Mouse (Mus musculus) neural tube, embryonic 13.5 days (tissue): ENCODE data around the gene Pprc1. TPM values are rescaled to one million over a fixed set of nuclear protein-coding genes. Genes with fewer than 3 reads are reported as not detected.

Experiments
- ATAC-seq: fragments of 200-750 bp; cut with Nextera tagmentation; 2 replicates; pipeline ENCODE4 v1.8.0; 2017; ENCODE audit warnings: low read depth, mild to moderate bottlenecking, moderate TSS enrichment, moderate library complexity
- H3K27ac ChIP-seq: fragments of 300-500 bp; sonication (generic); replicated peaks from 2 replicates; pipeline ENCODE4 v1.5.1; 2015; ENCODE audit warnings: moderate library complexity, mild to moderate bottlenecking, inconsistent platforms
- H3K27me3 ChIP-seq: fragments of 300-500 bp; sonication (generic); 2 replicates; pipeline ENCODE4 v1.6.1; 2015; ENCODE audit warnings: mild to moderate bottlenecking, inconsistent platforms
- H3K36me3 ChIP-seq: fragments of 300-500 bp; sonication (generic); 2 replicates; pipeline ENCODE4 v1.6.1; 2015; ENCODE audit warnings: mild to moderate bottlenecking, inconsistent platforms
- H3K4me1 ChIP-seq: fragments of 300-500 bp; sonication (generic); replicated peaks from 2 replicates; pipeline ENCODE4 v1.6.1; 2015; ENCODE audit warnings: inconsistent platforms
- H3K4me2 ChIP-seq: fragments of 300-500 bp; sonication (generic); 2 replicates; pipeline ENCODE4 v1.6.1; 2015; ENCODE audit warnings: inconsistent platforms, mild to moderate bottlenecking, moderate library complexity
- H3K4me3 ChIP-seq: fragments of 300-500 bp; sonication (generic); 2 replicates; pipeline ENCODE4 v1.5.1; 2015; ENCODE audit warnings: mild to moderate bottlenecking, inconsistent platforms
- H3K9ac ChIP-seq: fragments of 300-500 bp; sonication (generic); 2 replicates; pipeline ENCODE4 v1.6.1; 2015; ENCODE audit warnings: moderate library complexity, mild to moderate bottlenecking, inconsistent platforms
- H3K9me3 ChIP-seq: fragments of 300-500 bp; sonication (generic); 2 replicates; pipeline ENCODE4 v1.6.1; 2016; ENCODE audit warnings: inconsistent platforms
- WGBS: fragments of 180-500 bp; shearing (Covaris S2); methylation state at CpG from one replicate; pipeline ENCODE4 v1.1.7; 2015; 5-methylcytosine and 5-hydroxymethylcytosine counted together
- polyA plus RNA-seq: library from polyadenylated mRNA; unstranded; fragments of >200 nt; fragmentation: Nextera tagmentation; extraction: Ambion mirVana; gene quantifications from 2 replicates; pipeline ENCODE4 v1.2.1, GENCODE M21; 2015

The Pprc1 gene
- polyA plus RNA-seq, 1 experiment from 2014 or later: 17.1 TPM

- Histone ChIP-seq H3K4me3 (no peak overlapping the region), H3K36me3 (no peaks in the 10 kb centered on the region), H3K27ac (no peak overlapping the region), H3K9ac (no peak overlapping the region), H3K9me3 (no peaks in the 10 kb centered on the region), H3K4me2 (no peak overlapping the region), H3K27me3 (no peaks in the 10 kb centered on the region), H3K4me1 (no peaks in the 10 kb centered on the region)
- WGBS: 87% methylated on average over 2 of the region's 2 CpGs
- no peak for ATAC-seq
These were observed 59.5 kb downstream of the Pprc1 start for GRCm38 (mm10) chr19:46104187-46104557.

- H3K4me3 ChIP-seq: no peak overlapping the region
- 85% methylated on average over 2 of the region's 2 CpGs for WGBS
- no peak for ATAC-seq
These were observed 65.5 kb downstream of the Pprc1 start for GRCm38 (mm10) chr19:46110214-46110613.

GRCm38 (mm10) chr19:46110781-46111180 is 66.1 kb downstream of the Pprc1 start:
- H3K4me1 ChIP-seq: no peaks in the 10 kb centered on the region
- H3K4me2 ChIP-seq: no peak overlapping the region
- no peak overlapping the region for H3K4me3 ChIP-seq
- ATAC-seq: no peak
- 86% methylated on average over 5 of the region's 5 CpGs for WGBS
- H3K36me3 ChIP-seq: no peaks in the 10 kb centered on the region
- no peaks in the 10 kb centered on the region for H3K27me3 ChIP-seq
- H3K9ac ChIP-seq: no peak overlapping the region
- H3K9me3 ChIP-seq: no peaks in the 10 kb centered on the region
- H3K27ac ChIP-seq: no peak overlapping the region

More at GRCm38 (mm10) chr19:46110214-46110613, 65.5 kb downstream of the Pprc1 start:
- H3K36me3 ChIP-seq: no peaks in the 10 kb centered on the region
- H3K4me2 ChIP-seq: no peak overlapping the region
- H3K27ac ChIP-seq: no peak overlapping the region
- H3K4me1 ChIP-seq: no peaks in the 10 kb centered on the region
- H3K9me3 ChIP-seq: no peaks in the 10 kb centered on the region
- H3K9ac ChIP-seq: no peak overlapping the region
- no peaks in the 10 kb centered on the region for H3K27me3 ChIP-seq

- Histone ChIP-seq H3K9me3 (no peaks in the 10 kb centered on the region), H3K4me3 (no peak overlapping the region), H3K4me2 (no peak overlapping the region), H3K36me3 (no peaks in the 10 kb centered on the region), H3K4me1 (no peaks in the 10 kb centered on the region), H3K27ac (no peak overlapping the region), H3K9ac (no peak overlapping the region), H3K27me3 (no peaks in the 10 kb centered on the region)
- no peak for ATAC-seq
- 61% methylated on average over 4 of the region's 4 CpGs for WGBS
These were observed 69.9 kb downstream of the Pprc1 start for GRCm38 (mm10) chr19:46114617-46115016.

GRCm38 (mm10) chr19:46119458-46119857 is 74.8 kb downstream of the Pprc1 start:
- Histone ChIP-seq H3K27me3 (no peaks in the 10 kb centered on the region), H3K36me3 (no peaks in the 10 kb centered on the region), H3K9me3 (no peaks in the 10 kb centered on the region), H3K27ac (no peak overlapping the region), H3K9ac (no peak overlapping the region), H3K4me2 (no peak overlapping the region), H3K4me1 (no peaks in the 10 kb centered on the region), H3K4me3 (no peak overlapping the region)
- WGBS: 95% methylated on average over 3 of the region's 3 CpGs
- ATAC-seq: no peak

- no peaks in the 10 kb centered on the region for H3K36me3 ChIP-seq
- H3K9ac ChIP-seq: no peak overlapping the region
- ATAC-seq: no peak
These were observed 76.2 kb downstream of the Pprc1 start for GRCm38 (mm10) chr19:46120872-46121271.

More at GRCm38 (mm10) chr19:46120872-46121271, 76.2 kb downstream of the Pprc1 start:
- Histone ChIP-seq H3K4me3 (no peak overlapping the region), H3K27me3 (no peaks in the 10 kb centered on the region), H3K4me2 (no peak overlapping the region), H3K4me1 (no peaks in the 10 kb centered on the region), H3K9me3 (no peaks in the 10 kb centered on the region), H3K27ac (no peak overlapping the region)
- 76% methylated on average over 6 of the region's 6 CpGs for WGBS

Other genes with a start within 250 kb of the Pprc1 start
- gene Kcnip2, start 228.8 kb upstream of the Pprc1 start, polyA plus RNA-seq: 8.3 and 8.4 TPM in 2 replicates
- gene Armh3, start 46.4 kb upstream of the Pprc1 start, polyA plus RNA-seq: 24.8 and 25.0 TPM in 2 replicates
- gene Hps6, start 41.4 kb upstream of the Pprc1 start, polyA plus RNA-seq: 4.0 and 4.7 TPM in 2 replicates
- 128 and 132 TPM in 2 replicates for gene Ldb1, start 328 bp downstream of the Pprc1 start, polyA plus RNA-seq
- 60.1 and 73.6 TPM in 2 replicates for gene Nolc1, start 31.0 kb downstream of the Pprc1 start, polyA plus RNA-seq
- gene Elovl3, start 87.0 kb downstream of the Pprc1 start, polyA plus RNA-seq: not detected in 2 replicates
- 0.17 and 1.4 TPM in 2 replicates for gene Pitx3, start 103.4 kb downstream of the Pprc1 start, polyA plus RNA-seq
- 65.2 and 74.1 TPM in 2 replicates for gene Gbf1, start 107.6 kb downstream of the Pprc1 start, polyA plus RNA-seq